Mouse (Mus musculus) layer of hippocampus, postnatal 36 days (tissue): ENCODE measurements around the gene Amigo1. TPM values are rescaled to one million over a fixed set of nuclear protein-coding genes. Genes with fewer than 3 reads are reported as not detected.

Experiments used
- DNase-seq, 2 experiments: peaks; one replicate each; pipeline ENCODE4 v3.0.0; 2022
- total RNA-seq, 2 experiments: library from RNA; stranded (reverse); gene quantifications; 2 replicates each; pipeline ENCODE4 v1.2.3; 2021

Gene Amigo1
- total RNA-seq, result 10 to 100 TPM; 65.0 to 69.0 TPM

GRCm38 (mm10) chr3:108186098-108187047, at the start of gene Amigo1:
Gene Amigo1, plus strand, starts transcription at chr3:108186335.
- peak; percentile 44 to 50 for DNase-seq

GRCm38 (mm10) chr3:108139113-108139512, 47.0 kb upstream of the Amigo1 start:
- no peak for DNase-seq

DNA sequence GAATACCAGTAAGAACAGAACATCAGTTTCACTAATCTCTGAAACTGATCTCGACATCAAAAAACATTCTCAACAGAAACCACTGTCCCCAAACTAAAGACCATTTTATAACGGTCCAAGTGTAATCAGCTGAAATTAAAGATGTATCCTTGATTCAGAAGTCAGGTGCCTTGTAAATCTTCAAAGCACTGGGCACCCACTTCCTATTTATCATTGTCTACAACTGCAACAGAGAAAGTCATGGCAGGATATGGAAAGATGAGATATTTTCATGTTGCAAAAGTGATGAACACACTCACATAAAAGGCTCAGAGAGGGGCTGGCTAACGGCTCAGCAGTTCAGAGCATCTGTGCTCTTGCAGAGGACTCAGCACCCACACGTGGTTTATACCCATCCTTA, 45.3 kb upstream of the Amigo1 start:
- DNase-seq, result no peak

- peak; percentile 88 to 90 for DNase-seq
Observed at GRCm38 (mm10) chr3:108145534-108146445, 40.3 kb upstream of the Amigo1 start, which contains the start of gene Gnai3. Gene Gnai3, minus strand, starts transcription at chr3:108146146.

- DNase-seq, result no peak
Observed at GRCm38 (mm10) chr3:108146671-108147070, 39.5 kb upstream of the Amigo1 start.

DNA sequence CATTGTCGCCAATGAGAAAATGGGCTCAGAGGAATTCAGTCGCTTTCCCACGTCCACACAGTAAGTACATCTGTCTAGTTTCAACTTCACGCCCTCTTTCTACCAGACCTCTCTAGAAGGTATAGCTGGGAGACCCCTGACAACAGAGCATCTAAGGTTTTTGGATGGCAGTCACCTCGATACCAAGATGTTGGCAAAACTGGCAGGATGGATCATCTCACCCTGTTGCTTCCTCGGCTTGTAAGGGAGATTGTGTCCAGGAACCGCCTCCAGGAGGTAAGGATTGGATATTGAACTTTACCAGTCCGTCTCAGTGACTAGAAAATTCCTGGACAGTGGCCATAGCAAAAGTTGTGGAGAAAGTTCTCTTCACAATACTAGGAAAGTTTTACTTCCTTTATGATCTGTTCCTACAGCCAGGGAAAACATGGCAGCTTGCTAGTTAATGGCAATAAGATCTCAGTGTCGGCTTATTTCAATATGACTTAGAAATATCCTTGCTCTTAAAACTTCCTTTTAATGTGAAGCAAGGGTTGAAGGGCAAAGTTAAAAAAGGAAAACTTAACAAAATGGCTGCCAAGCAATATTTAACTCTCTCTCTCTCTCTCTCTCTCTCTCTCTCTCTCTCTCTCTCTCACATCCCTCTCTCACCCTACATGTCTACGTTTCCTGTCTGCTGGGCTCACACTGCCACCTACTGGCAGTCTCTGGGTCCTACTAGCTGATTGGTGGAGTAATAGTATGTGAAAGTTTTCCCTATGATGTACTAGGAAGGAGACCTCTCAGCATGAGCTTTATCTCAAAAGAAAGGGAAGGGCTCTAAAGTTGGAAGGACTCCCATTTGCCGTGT, 38.5 kb upstream of the Amigo1 start:
- peak; percentile 82 to 86 for DNase-seq

- no peak for DNase-seq
Observed at GRCm38 (mm10) chr3:108152290-108152689, 33.8 kb upstream of the Amigo1 start.

DNA sequence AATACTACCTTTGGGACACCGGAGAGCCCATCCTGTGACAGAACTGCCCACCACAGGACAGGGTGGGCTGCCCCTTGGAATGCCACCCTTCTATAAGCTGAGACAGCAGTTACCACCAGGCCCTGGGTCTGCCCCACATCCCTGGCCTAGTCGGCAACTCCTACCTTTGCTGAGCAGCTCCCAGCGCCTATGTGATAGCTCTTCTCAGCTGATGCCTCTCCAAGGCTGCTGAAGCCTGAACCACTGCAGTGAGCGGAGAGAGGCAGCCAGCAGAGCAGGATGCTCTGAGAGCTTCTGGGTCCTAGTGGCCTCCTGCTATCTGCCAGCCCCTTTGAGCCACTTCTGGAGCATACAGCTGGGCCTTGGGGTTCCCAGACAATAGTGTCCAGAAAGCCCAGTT, 31.5 kb upstream of the Amigo1 start, which contains the start of gene Gpr61:
TSS of gene Gpr61 (minus strand) at position 227 of the 400 bp plus-strand sequence.
- peak; percentile 69 to 73 for DNase-seq

- DNase-seq, result peak in 1 of 2 experiments; percentile 49
Observed at GRCm38 (mm10) chr3:108158383-108159037, 27.6 kb upstream of the Amigo1 start.

- DNase-seq, result no peak
Observed at GRCm38 (mm10) chr3:108164091-108164490, 22.0 kb upstream of the Amigo1 start.

DNA sequence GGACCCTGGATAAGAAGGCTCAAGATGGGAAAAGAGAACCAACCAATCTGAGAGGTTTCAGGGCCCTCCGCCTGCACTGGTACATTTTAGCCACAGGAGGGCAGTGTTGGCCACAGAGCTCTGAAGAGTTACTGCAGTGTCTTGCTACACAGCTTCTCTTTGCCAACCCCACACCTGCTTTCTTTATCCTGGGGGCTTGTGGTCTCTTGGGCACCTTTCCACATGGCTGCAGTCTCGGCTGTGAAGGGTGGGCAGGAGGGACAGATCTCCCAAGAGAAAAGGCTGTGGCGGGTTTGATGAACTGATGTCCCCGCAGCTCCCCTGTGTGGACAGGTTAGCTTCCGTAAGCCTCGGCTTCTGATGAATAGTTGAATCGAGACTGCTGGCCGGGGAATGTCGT, 21.3 kb upstream of the Amigo1 start:
- DNase-seq, result peak; percentile 84 to 86

DNA sequence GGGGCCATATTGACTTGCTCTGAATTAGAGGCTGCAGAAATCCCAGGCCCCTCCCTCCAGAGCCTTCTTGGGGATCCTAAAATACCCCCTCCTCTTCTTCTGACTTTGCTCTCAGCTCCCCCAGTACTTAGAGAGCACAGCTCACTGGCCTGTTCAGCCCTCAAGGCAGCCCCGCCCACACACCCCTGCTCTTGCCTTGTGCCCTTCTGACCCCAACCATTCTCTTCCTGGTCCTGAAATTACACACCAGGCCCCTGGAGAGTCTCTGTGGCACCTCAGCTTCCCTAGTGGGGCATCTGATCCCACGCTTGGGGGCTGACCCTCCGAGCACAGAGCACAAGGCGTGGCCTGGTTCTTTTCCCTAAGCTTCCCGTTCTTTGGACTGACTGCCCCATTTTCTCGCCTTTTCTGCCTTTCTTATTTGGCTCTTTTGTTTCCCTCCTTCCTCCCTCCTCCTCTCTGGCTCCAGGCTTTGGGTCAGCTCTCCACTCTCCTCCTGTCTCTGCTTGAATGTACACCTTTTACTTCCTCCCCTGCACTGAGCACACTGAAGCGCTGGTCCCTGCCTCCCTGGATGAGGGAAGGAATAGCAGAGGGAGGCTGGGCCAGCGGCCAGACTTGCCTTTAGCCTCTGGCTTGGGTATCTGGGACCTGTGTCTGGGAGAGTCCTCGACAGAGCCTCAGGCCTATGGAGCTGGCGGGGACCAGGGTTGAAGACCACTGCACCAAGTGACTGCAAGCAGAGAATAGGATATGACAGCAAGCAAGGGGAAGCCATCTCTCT, 20.4 kb upstream of the Amigo1 start:
- DNase-seq, result no peak

GRCm38 (mm10) chr3:108166486-108167211, 19.5 kb upstream of the Amigo1 start:
- DNase-seq, result peak in 1 of 2 experiments; percentile 58

- no peak for DNase-seq
Observed at GRCm38 (mm10) chr3:108167499-108167898, 18.6 kb upstream of the Amigo1 start.

- no peak for DNase-seq
Observed at GRCm38 (mm10) chr3:108169199-108169598, 16.9 kb upstream of the Amigo1 start.

DNA sequence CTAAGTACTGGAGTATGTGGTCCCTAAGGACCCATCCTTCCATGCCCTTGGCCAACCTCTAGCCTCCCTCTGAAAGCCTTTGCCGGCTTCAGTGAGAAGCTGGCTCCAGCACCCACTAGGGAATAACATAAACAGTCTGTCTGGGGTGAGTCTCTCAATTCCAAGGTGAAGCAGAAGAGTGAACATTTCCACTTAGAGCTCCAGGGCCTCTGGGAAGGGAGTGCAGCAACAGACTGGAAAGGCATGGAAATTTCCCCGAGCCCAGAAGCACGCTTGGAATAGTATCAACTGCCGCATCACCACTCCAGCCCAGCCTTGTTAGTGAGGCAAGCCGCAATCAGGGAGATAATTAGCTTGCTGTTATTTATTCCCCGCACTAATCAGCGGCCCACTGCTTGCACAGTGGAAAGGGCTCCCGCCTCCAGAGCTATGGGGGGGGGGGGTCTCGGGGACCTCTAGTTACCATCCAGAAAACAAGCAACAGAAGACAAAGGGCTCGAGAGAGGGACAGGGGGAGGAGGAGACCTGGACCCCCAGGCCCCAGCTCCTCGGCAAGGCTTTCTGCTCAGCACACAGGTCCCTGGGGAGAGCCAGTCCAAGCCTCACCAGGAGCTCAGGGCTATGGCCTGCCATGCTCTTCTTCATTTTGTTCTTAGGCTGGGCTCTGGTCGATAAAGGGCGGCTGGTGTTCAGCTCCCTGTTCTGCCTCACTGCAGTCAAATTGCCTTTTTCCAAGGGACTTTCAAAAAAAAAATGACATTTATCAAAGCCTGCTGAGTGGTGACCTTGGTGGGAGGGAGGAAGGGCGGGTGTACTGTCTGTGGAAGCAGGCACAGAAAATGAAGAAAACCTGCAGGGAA, 11.2 kb upstream of the Amigo1 start:
- peak; percentile 80 to 83 for DNase-seq

DNA sequence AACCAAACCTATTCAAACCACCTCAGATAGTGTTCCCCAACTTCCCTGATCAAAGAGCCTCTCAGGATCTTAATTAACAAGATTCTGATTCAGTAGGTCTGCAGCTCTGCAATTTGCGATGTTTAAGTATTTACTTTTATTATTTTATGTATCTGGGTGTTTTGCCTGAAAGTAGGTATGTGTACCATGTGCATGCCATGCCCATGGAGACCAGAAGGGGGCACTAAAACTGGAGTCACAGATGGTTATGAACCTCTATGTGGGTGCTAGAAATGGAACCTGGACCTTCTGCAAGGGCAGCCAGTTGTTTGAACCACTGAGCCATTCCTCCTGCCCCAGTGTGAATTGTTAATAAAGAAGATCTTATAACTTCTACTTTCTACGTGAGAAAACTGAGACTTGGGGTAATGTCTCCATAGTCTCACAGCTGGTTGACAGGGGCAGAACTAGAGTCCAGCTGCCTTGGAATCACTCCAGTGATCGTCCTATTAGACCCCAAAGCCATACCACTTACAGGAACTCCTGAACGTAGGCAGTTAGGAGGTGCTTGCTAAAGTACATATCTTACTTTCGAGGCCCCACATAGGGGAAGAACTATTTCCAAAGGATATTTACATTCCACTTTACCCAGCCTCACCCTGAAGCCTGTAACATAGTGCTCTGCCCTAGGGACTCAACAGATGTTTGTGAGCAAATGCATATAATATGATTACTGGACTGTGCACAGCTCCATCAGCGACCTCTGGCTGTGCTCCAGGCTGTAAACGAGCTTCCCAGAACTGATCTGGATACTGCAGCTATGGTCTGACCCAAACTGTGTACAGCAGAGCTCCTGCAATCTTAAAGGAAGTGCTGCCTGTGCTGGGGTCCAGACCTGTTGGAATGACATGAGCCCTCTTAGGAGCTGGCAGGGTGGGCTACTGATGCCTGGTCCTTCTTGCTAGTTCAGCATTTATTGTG, 7.1 kb upstream of the Amigo1 start:
- DNase-seq, result no peak
